Mouse (Mus musculus) midbrain, embryonic 16.5 days (tissue): ENCODE data around the gene Card6. TPM values are rescaled to one million over a fixed set of nuclear protein-coding genes. Genes with fewer than 3 reads are reported as not detected.
"Not testable (repeated sequence)": the region's sequence is repeated elsewhere in the genome, so short reads cannot be mapped to it uniquely, and the experiment has no call there.

Experiments
- ATAC-seq: fragments of 200-750 bp; cut with Nextera tagmentation; 2 replicates; pipeline ENCODE4 v1.8.0; 2017; ENCODE audit warnings: moderate TSS enrichment
- H3K27ac ChIP-seq: fragments of 300-500 bp; sonication (generic); 2 replicates; pipeline ENCODE4 v1.5.1; 2014; ENCODE audit warnings: mild to moderate bottlenecking, low read length, mixed read lengths
- H3K27me3 ChIP-seq: fragments of 300-500 bp; sonication (generic); 2 replicates; pipeline ENCODE4 v1.6.1; 2014; ENCODE audit warnings: low read depth, low read length, mixed read lengths; ENCODE audit not compliant: control insufficient read depth, insufficient read depth
- H3K36me3 ChIP-seq: fragments of 300-500 bp; sonication (generic); 2 replicates; pipeline ENCODE4 v1.6.1; 2014; ENCODE audit warnings: mild to moderate bottlenecking, low read length, moderate library complexity, mixed read lengths; ENCODE audit not compliant: control insufficient read depth, insufficient read depth
- H3K4me1 ChIP-seq: fragments of 300-500 bp; sonication (generic); 2 replicates; pipeline ENCODE4 v1.6.1; 2014; ENCODE audit warnings: mild to moderate bottlenecking, low read length, mixed read lengths; ENCODE audit not compliant: control insufficient read depth, insufficient read depth
- H3K4me2 ChIP-seq: fragments of 300-500 bp; sonication (generic); 2 replicates; pipeline ENCODE4 v1.6.1; 2014; ENCODE audit warnings: mild to moderate bottlenecking, low read length, mixed read lengths
- H3K4me3 ChIP-seq: fragments of 300-500 bp; sonication (generic); 2 replicates; pipeline ENCODE4 v1.5.1; 2014; ENCODE audit warnings: low read depth, mild to moderate bottlenecking, low read length, moderate library complexity, mixed read lengths
- H3K9ac ChIP-seq: fragments of 300-500 bp; sonication (generic); 2 replicates; pipeline ENCODE4 v1.6.1; 2014; ENCODE audit warnings: low read depth, low read length, mixed read lengths
- H3K9me3 ChIP-seq: fragments of 300-500 bp; sonication (generic); replicated peaks from 2 replicates; pipeline ENCODE4 v1.6.1; 2014; ENCODE audit warnings: mild to moderate bottlenecking, low read length, mixed read lengths; ENCODE audit not compliant: control insufficient read depth, poor library complexity, severe bottlenecking
- WGBS: fragments of 180-500 bp; shearing (Covaris S2); extraction: QIAGEN DNeasy Blood & Tissue Kit; methylation state at CpG from one replicate; pipeline ENCODE4 v1.1.7; 2014; 5-methylcytosine and 5-hydroxymethylcytosine counted together
- polyA plus RNA-seq: library from polyadenylated mRNA; unstranded; fragments of >200 nt; fragmentation: Nextera tagmentation; extraction: Ambion mirVana; gene quantifications from 2 replicates; pipeline ENCODE4 v1.2.1, GENCODE M21; 2015

The Card6 gene
- polyA plus RNA-seq, 1 experiment from 2014 or later, result 0.50 TPM

DNA sequence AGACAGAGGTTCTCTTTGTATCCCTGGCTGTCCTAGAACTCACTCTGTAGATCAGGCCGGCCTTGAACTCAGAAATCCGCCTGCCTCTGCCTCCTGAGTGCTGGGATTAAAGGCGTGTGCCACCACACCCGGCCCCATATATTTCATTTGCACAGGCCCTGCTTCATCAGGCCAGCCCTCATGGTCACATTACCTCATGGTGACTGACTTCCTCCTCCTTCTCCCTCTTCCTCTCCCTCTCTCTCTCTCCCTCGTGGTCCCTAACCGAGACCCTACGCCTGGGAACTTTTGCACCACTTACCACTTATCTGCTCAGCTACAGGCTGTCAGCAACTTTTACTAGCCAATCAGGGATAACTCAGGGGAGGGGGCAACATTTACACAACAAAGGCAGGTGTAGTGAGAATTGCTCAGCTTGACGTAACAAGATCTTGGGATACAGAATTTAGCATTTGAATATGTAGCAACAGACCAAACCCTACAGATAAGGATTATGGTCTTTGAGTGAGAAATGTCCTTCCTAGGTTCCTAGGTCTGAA, 26.7 kb upstream of the Card6 start:
- Histone ChIP-seq H3K27me3 (no peaks in the 10 kb centered on the region), H3K9ac (no peak overlapping the region), H3K9me3 (no peaks in the 10 kb centered on the region), H3K4me3 (no peak overlapping the region), H3K4me1 (no peaks in the 10 kb centered on the region), H3K27ac (no peak overlapping the region), H3K36me3 (no peaks in the 10 kb centered on the region), H3K4me2 (no peak overlapping the region)
- 87% methylated on average over 8 of the region's 8 CpGs for WGBS
- no peak for ATAC-seq

GRCm38 (mm10) chr15:5134179-5134578, 25.8 kb upstream of the Card6 start:
- ATAC-seq, result no peak
- Histone ChIP-seq H3K4me2 (no peak overlapping the region), H3K27ac (no peak overlapping the region), H3K9ac (no peak overlapping the region), H3K9me3 (no peaks in the 10 kb centered on the region), H3K4me3 (no peak overlapping the region), H3K4me1 (no peaks in the 10 kb centered on the region), H3K27me3 (no peaks in the 10 kb centered on the region), H3K36me3 (no peaks in the 10 kb centered on the region)
- WGBS, result 57% methylated on average over 3 of the region's 3 CpGs

DNA sequence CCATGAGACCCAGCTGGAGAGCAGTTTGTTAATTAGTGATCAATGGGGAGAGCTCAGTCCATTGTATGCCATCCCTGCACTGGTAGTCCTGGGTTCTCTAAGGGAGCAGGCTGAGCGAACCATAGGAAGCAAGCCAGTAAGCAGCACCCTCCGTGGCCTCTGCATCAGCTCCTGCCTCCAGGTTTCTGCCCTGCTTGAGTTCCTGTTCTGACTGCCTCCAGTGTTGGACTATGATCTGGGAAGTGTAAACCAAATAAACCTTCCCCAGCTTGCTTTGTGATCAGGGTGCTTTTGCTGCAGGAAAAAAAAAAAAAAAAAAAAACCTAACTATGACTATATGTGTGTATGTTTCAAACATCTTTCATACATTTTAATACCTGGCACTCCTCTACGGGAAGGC, 25.0 kb upstream of the Card6 start:
- Histone ChIP-seq H3K9ac (no peak overlapping the region), H3K4me2 (no peak overlapping the region), H3K4me1 (no peaks in the 10 kb centered on the region), H3K4me3 (no peak overlapping the region), H3K36me3 (no peaks in the 10 kb centered on the region), H3K27me3 (no peaks in the 10 kb centered on the region), H3K27ac (no peak overlapping the region), H3K9me3 (no peaks in the 10 kb centered on the region)
- 67% methylated on average over 3 of the region's 3 CpGs for WGBS
- ATAC-seq, result no peak

- not testable (repeated sequence) for H3K4me2 ChIP-seq, H3K9ac ChIP-seq, H3K4me3 ChIP-seq, H3K4me1 ChIP-seq, H3K9me3 ChIP-seq, ATAC-seq, H3K36me3 ChIP-seq, H3K27ac ChIP-seq, H3K27me3 ChIP-seq
- 95% methylated on average over 14 of the region's 14 CpGs for WGBS
These were observed 22.7 kb upstream of the Card6 start for GRCm38 (mm10) chr15:5130887-5131668.

- Histone ChIP-seq H3K36me3 (0 out of 2 replicates have a peak, but pooled peaks cover 3% of the 10 kb centered on the region), H3K4me1 (no peaks in the 10 kb centered on the region)
These were observed 20.9 kb upstream of the Card6 start for GRCm38 (mm10) chr15:5129111-5129805.

DNA sequence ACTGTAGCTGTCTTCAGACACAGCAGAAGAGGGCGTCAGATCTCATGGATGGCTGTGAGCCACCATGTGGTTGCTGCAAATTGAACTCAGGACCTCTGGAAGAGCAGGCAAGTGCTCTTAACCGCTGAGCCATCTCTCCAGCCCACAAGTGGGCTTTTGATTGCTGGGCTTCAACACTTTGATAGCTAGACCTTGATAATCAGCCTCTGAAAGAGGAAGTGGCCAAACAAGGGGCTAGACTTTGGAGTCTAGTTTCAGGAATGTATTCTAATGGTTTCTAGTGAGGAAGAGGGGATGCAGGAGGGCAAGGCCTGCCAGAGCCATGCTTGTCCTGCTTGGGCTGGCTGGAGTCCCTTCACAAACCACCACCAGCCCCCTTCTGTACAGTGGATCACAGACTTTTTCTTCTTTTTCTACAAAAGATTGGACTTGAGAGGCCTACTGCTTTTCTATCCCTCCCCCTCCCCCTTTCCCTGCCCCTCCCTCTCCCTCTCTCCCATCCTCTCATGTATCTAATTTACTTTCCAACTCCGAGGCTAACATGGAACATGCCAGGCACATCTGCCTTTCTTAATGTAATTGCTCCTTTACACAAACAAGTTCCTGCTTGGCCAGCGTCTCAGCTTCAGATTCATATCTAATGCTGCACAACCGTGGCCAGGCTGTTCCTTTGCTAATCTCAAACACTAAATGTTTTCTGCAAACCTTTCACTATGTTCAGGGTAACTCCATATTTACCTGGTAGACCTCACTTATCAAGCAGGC, 20.0 kb upstream of the Card6 start:
- Histone ChIP-seq H3K9me3 (no peaks in the 10 kb centered on the region), H3K27ac (no peak overlapping the region), H3K27me3 (no peaks in the 10 kb centered on the region), H3K4me1 (no peaks in the 10 kb centered on the region), H3K9ac (no peak overlapping the region), H3K4me3 (no peak overlapping the region), H3K36me3 (0 out of 2 replicates have a peak, but pooled peaks cover 3% of the 10 kb centered on the region), H3K4me2 (no peak overlapping the region)
- WGBS, result 83% methylated on average over 5 of the region's 5 CpGs
- no peak for ATAC-seq

More at GRCm38 (mm10) chr15:5129111-5129805, 20.9 kb upstream of the Card6 start:
- H3K4me2 ChIP-seq, result no peak overlapping the region
- no peak overlapping the region for H3K4me3 ChIP-seq
- no peaks in the 10 kb centered on the region for H3K27me3 ChIP-seq
- H3K9me3 ChIP-seq, result no peaks in the 10 kb centered on the region
- H3K27ac ChIP-seq, result no peak overlapping the region
- WGBS, result 94% methylated on average over 12 of the region's 12 CpGs
- H3K9ac ChIP-seq, result no peak overlapping the region
- ATAC-seq, result no peak

- Histone ChIP-seq H3K9ac (no peak overlapping the region), H3K27ac (no peak overlapping the region), H3K4me1 (no peaks in the 10 kb centered on the region), H3K36me3 (0 out of 2 replicates have a peak, but pooled peaks cover 3% of the 10 kb centered on the region), H3K4me2 (no peak overlapping the region), H3K9me3 (no peaks in the 10 kb centered on the region), H3K27me3 (no peaks in the 10 kb centered on the region), H3K4me3 (no peak overlapping the region)
- WGBS, result 91% methylated on average over 2 of the region's 2 CpGs
- no peak for ATAC-seq
These were observed 19.1 kb upstream of the Card6 start for GRCm38 (mm10) chr15:5127487-5127886.

DNA sequence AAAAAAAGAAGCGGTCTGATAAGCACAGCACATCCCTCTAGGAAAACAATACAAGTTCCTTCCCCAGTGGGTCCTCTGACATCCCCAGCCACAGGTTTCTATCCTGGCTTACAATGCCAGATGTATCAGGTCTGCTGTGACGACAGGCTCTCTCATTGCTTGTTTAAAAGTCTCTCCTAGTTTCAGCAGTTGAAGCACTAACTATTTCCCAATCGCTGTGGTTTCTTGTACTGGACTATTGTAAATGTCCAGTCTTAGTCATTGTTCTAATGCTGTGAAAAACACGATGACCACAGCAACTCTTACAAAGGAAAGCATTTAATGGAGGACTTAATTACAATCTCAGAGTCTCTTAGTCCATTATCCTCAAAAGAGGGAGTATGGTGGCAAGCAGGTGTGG, 18.1 kb upstream of the Card6 start:
- Histone ChIP-seq H3K27ac (no peak overlapping the region), H3K4me2 (no peak overlapping the region), H3K27me3 (no peaks in the 10 kb centered on the region), H3K9ac (no peak overlapping the region), H3K4me1 (no peaks in the 10 kb centered on the region), H3K9me3 (no peaks in the 10 kb centered on the region), H3K36me3 (peaks cover 6% of the 10 kb centered on the region; the same call in 1 of the 2 replicates), H3K4me3 (no peak overlapping the region)
- 73% methylated on average over 4 of the region's 4 CpGs for WGBS
- ATAC-seq, result no peak
